Mouse (Mus musculus) kidney, embryonic 15.5 days (tissue): ENCODE data around the gene Calca. TPM values are rescaled to one million over a fixed set of nuclear protein-coding genes. Genes with fewer than 3 reads are reported as not detected.
"Not testable (repeated sequence)": the region's sequence is repeated elsewhere in the genome, so short reads cannot be mapped to it uniquely, and the experiment has no call there.

Source experiments
- ATAC-seq: fragments of 200-750 bp; cut with Nextera tagmentation; replicated peaks from 2 replicates; pipeline ENCODE4 v1.8.0; 2017; ENCODE audit warnings: moderate TSS enrichment; ENCODE audit not compliant: low FRiP score
- H3K27ac ChIP-seq: fragments of 300-500 bp; sonication (generic); 2 replicates; pipeline ENCODE4 v1.5.1; 2015; ENCODE audit warnings: mild to moderate bottlenecking, inconsistent platforms
- H3K27me3 ChIP-seq: fragments of 300-500 bp; sonication (generic); 2 replicates; pipeline ENCODE4 v1.6.1; 2015; ENCODE audit warnings: inconsistent platforms
- H3K36me3 ChIP-seq: fragments of 300-500 bp; sonication (generic); 2 replicates; pipeline ENCODE4 v1.6.1; 2015; ENCODE audit warnings: inconsistent platforms
- H3K4me1 ChIP-seq: fragments of 300-500 bp; sonication (generic); 2 replicates; pipeline ENCODE4 v1.6.1; 2015; ENCODE audit warnings: inconsistent platforms
- H3K4me2 ChIP-seq: fragments of 300-500 bp; sonication (generic); 2 replicates; pipeline ENCODE4 v1.6.1; 2015; ENCODE audit warnings: moderate library complexity, mild to moderate bottlenecking, inconsistent platforms
- H3K4me3 ChIP-seq: fragments of 300-500 bp; sonication (generic); replicated peaks from 2 replicates; pipeline ENCODE4 v1.5.1; 2015; ENCODE audit warnings: mild to moderate bottlenecking, inconsistent platforms
- H3K9ac ChIP-seq: fragments of 300-500 bp; sonication (generic); 2 replicates; pipeline ENCODE4 v1.6.1; 2015; ENCODE audit warnings: mild to moderate bottlenecking, inconsistent platforms
- H3K9me3 ChIP-seq: fragments of 300-500 bp; sonication (generic); replicated peaks from 2 replicates; pipeline ENCODE4 v1.6.1; 2016; ENCODE audit warnings: inconsistent platforms
- WGBS: fragments of 180-500 bp; shearing (Covaris S2); methylation state at CpG from one replicate; pipeline ENCODE4 v1.1.7; 2015; ENCODE audit warnings: mixed read lengths; 5-methylcytosine and 5-hydroxymethylcytosine counted together
- polyA plus RNA-seq: library from polyadenylated mRNA; unstranded; fragments of >200 nt; fragmentation: Nextera tagmentation; extraction: Ambion mirVana; gene quantifications from 2 replicates; pipeline ENCODE4 v1.2.1, GENCODE M21; 2015

The Calca gene
- 1.6 and 1.8 TPM in 2 replicates for polyA plus RNA-seq

- under 1% methylated on average over 12 of the region's 12 CpGs for WGBS
- ATAC-seq: no peak
- Histone ChIP-seq H3K4me3 (peak within 1 kb of the TSS; percentile 42), H3K4me2 (peak within 1 kb of the TSS; percentile 74), H3K9me3 (no peaks in the 10 kb centered on the region), H3K27ac (no peak within 1 kb of the TSS), H3K9ac (peak within 1 kb of the TSS; percentile 7; the same call in 1 of the 2 replicates), H3K27me3 (peaks cover 48% of the 10 kb centered on the region), H3K36me3 (no peaks in the 10 kb centered on the region), H3K4me1 (peaks cover 9% of the 10 kb centered on the region)
These were observed at the start of gene Calca for GRCm38 (mm10) chr7:114636102-114636501. Calca (minus strand) TSS chr7:114636357.

- Histone ChIP-seq H3K9ac (no peak overlapping the region), H3K36me3 (no peaks in the 10 kb centered on the region), H3K4me3 (no peak overlapping the region), H3K4me2 (no peak overlapping the region), H3K9me3 (no peaks in the 10 kb centered on the region), H3K27me3 (no peaks in the 10 kb centered on the region), H3K4me1 (no peaks in the 10 kb centered on the region), H3K27ac (no peak overlapping the region)
- ATAC-seq: no peak
- 33% methylated on average over 2 of the region's 2 CpGs for WGBS
These were observed 36.5 kb upstream of the Calca start for GRCm38 (mm10) chr7:114672697-114673096.

- Histone ChIP-seq H3K4me1 (no peaks in the 10 kb centered on the region), H3K27ac (no peak overlapping the region), H3K27me3 (no peaks in the 10 kb centered on the region), H3K36me3 (no peaks in the 10 kb centered on the region), H3K4me3 (no peak overlapping the region), H3K4me2 (no peak overlapping the region), H3K9me3 (no peaks in the 10 kb centered on the region), H3K9ac (no peak overlapping the region)
- no peak for ATAC-seq
- WGBS: 72% methylated on average over 1 of the region's 1 CpGs
These were observed 35.2 kb upstream of the Calca start for GRCm38 (mm10) chr7:114671405-114671804.

GRCm38 (mm10) chr7:114649730-114650129, 13.6 kb upstream of the Calca start:
- WGBS: 59% methylated on average over 3 of the region's 3 CpGs
- no peaks in the 10 kb centered on the region for H3K4me1 ChIP-seq
- no peak overlapping the region for H3K4me2 ChIP-seq
- H3K9me3 ChIP-seq: no peaks in the 10 kb centered on the region
- H3K27me3 ChIP-seq: no peaks in the 10 kb centered on the region
- no peak for ATAC-seq
- H3K4me3 ChIP-seq: no peak overlapping the region
- H3K36me3 ChIP-seq: no peaks in the 10 kb centered on the region
- H3K9ac ChIP-seq: no peak overlapping the region
- no peak overlapping the region for H3K27ac ChIP-seq

- H3K9me3 ChIP-seq: no peaks in the 10 kb centered on the region
- WGBS: 65% methylated on average over 3 of the region's 3 CpGs
- ATAC-seq: no peak
- no peaks in the 10 kb centered on the region for H3K27me3 ChIP-seq
- no peak overlapping the region for H3K9ac ChIP-seq
- no peak overlapping the region for H3K27ac ChIP-seq
- H3K4me3 ChIP-seq: no peak overlapping the region
- H3K4me2 ChIP-seq: no peak overlapping the region
- H3K36me3 ChIP-seq: no peaks in the 10 kb centered on the region
- no peaks in the 10 kb centered on the region for H3K4me1 ChIP-seq
These were observed 12.6 kb upstream of the Calca start for GRCm38 (mm10) chr7:114648791-114649190.

GRCm38 (mm10) chr7:114635569-114636101, 522 bp downstream of the Calca start:
- Histone ChIP-seq H3K36me3 (no peaks in the 10 kb centered on the region), H3K27ac (no peak overlapping the region), H3K4me2 (peak overlapping the region; percentile 74), H3K9me3 (no peaks in the 10 kb centered on the region), H3K4me1 (peaks cover 9% of the 10 kb centered on the region), H3K27me3 (peaks cover 48% of the 10 kb centered on the region), H3K9ac (peak overlapping the region; percentile 7; the same call in 1 of the 2 replicates), H3K4me3 (peak overlapping the region; percentile 42)
- peak; percentile 43; the same call in 1 of the 2 replicates for ATAC-seq
- WGBS: under 1% methylated on average over 20 of the region's 20 CpGs

- WGBS: 73% methylated on average over 7 of the region's 7 CpGs
These were observed 1.8 kb downstream of the Calca start for GRCm38 (mm10) chr7:114634386-114634785.

GRCm38 (mm10) chr7:114625966-114626365, 10.2 kb downstream of the Calca start:
- Histone ChIP-seq H3K4me1 (no peaks in the 10 kb centered on the region), H3K27ac (no peak overlapping the region), H3K27me3 (no peaks in the 10 kb centered on the region), H3K4me3 (no peak overlapping the region), H3K36me3 (no peaks in the 10 kb centered on the region), H3K9me3 (no peaks in the 10 kb centered on the region), H3K4me2 (no peak overlapping the region), H3K9ac (no peak overlapping the region)
- 90% methylated on average over 3 of the region's 3 CpGs for WGBS
- ATAC-seq: no peak

More at GRCm38 (mm10) chr7:114634386-114634785, 1.8 kb downstream of the Calca start:
- no peak overlapping the region for H3K4me3 ChIP-seq
- H3K4me2 ChIP-seq: no peak overlapping the region
- no peak overlapping the region for H3K9ac ChIP-seq
- H3K36me3 ChIP-seq: no peaks in the 10 kb centered on the region
- no peak for ATAC-seq
- H3K27ac ChIP-seq: no peak overlapping the region
- peaks cover 9% of the 10 kb centered on the region for H3K4me1 ChIP-seq
- no peaks in the 10 kb centered on the region for H3K9me3 ChIP-seq
- H3K27me3 ChIP-seq: peaks cover 43% of the 10 kb centered on the region

GRCm38 (mm10) chr7:114616759-114617158, 19.4 kb downstream of the Calca start:
- H3K4me3 ChIP-seq: no peak overlapping the region
- H3K27ac ChIP-seq: no peak overlapping the region
- no peak overlapping the region for H3K4me2 ChIP-seq
- no peak overlapping the region for H3K9ac ChIP-seq
- H3K36me3 ChIP-seq: no peaks in the 10 kb centered on the region
- H3K9me3 ChIP-seq: no peaks in the 10 kb centered on the region
- 87% methylated on average over 6 of the region's 6 CpGs for WGBS
- no peaks in the 10 kb centered on the region for H3K27me3 ChIP-seq
- no peaks in the 10 kb centered on the region for H3K4me1 ChIP-seq
- ATAC-seq: no peak

- H3K9ac ChIP-seq, H3K27me3 ChIP-seq, ATAC-seq, H3K27ac ChIP-seq, H3K4me2 ChIP-seq, H3K4me3 ChIP-seq, H3K9me3 ChIP-seq, H3K36me3 ChIP-seq, H3K4me1 ChIP-seq: not testable (repeated sequence)
- WGBS: 93% methylated on average over 8 of the region's 8 CpGs
These were observed 41.8 kb downstream of the Calca start for GRCm38 (mm10) chr7:114594391-114594790.

- Histone ChIP-seq H3K27ac (no peak overlapping the region), H3K4me1 (no peaks in the 10 kb centered on the region), H3K4me2 (no peak overlapping the region), H3K27me3 (no peaks in the 10 kb centered on the region), H3K9ac (no peak overlapping the region), H3K36me3 (no peaks in the 10 kb centered on the region), H3K9me3 (no peaks in the 10 kb centered on the region), H3K4me3 (no peak overlapping the region)
- WGBS: 39% methylated on average over 2 of the region's 2 CpGs
- ATAC-seq: no peak
These were observed 53.7 kb downstream of the Calca start for GRCm38 (mm10) chr7:114582441-114582840.
